Mouse (Mus musculus) left cerebral cortex, postnatal 10 days (tissue): ENCODE data around the gene Polr3a. TPM values are rescaled to one million over a fixed set of nuclear protein-coding genes. Genes with fewer than 3 reads are reported as not detected.
A peak's percentile ranks its signal among the peaks of the same experiment; 100 is the strongest.

Source experiments
- DNase-seq, 2 experiments: peaks; one replicate each; pipeline ENCODE4 v3.0.0; 2021 to 2022; ENCODE audit warnings: low spot score in 2 of 2, mixed read lengths in 1 of 2; ENCODE audit errors: extremely low spot score in 1 of 2
- intact Hi-C: fragments of 180-260 bp; cut with DNase I; formaldehyde crosslinking; loops from one replicate; pipeline ENCODE4 v1.15.1; 2025
- total RNA-seq, 2 experiments: library from RNA; stranded (reverse); gene quantifications; 2 replicates each; pipeline ENCODE4 v1.2.3; 2021

Gene Polr3a
- 10 to 100 TPM; 29.2 to 34.8 TPM for total RNA-seq

GRCm38 (mm10) chr14:24486773-24487227 lies at the start of gene Polr3a, which contains the start of gene Rps24:
Gene Polr3a, minus strand, starts transcription at chr14:24487058.
Gene Rps24, plus strand, starts transcription at chr14:24487125.
- DNase-seq, result peak; percentile 89 to 93
- intact Hi-C loops, result loop anchor here (10.0 kb wide), 1 partner anchor 342 kb away; no protein-coding TSS in a partner anchor

- DNase-seq, result no peak
- intact Hi-C loops, result no loop called here
These were observed 48.1 kb upstream of the Polr3a start for GRCm38 (mm10) chr14:24534865-24535545.

- DNase-seq, result peak in 1 of 2 experiments; percentile 33
- intact Hi-C loops, result no loop called here
These were observed 43.4 kb upstream of the Polr3a start for GRCm38 (mm10) chr14:24530228-24530627.

- intact Hi-C loops, result no loop called here
- DNase-seq, result peak in 1 of 2 experiments; percentile 31
These were observed 39.6 kb upstream of the Polr3a start for GRCm38 (mm10) chr14:24526440-24526839.

GRCm38 (mm10) chr14:24525677-24526415 lies 39.0 kb upstream of the Polr3a start:
- DNase-seq, result no peak
- intact Hi-C loops, result no loop called here

- DNase-seq, result no peak
- intact Hi-C loops, result no loop called here
These were observed 38.3 kb upstream of the Polr3a start for GRCm38 (mm10) chr14:24525137-24525536.

GRCm38 (mm10) chr14:24521597-24521996 lies 34.7 kb upstream of the Polr3a start:
- intact Hi-C loops, result no loop called here
- DNase-seq, result no peak

- intact Hi-C loops, result no loop called here
- no peak for DNase-seq
These were observed 25.8 kb upstream of the Polr3a start for GRCm38 (mm10) chr14:24512527-24513161.

GRCm38 (mm10) chr14:24510679-24511078 lies 23.8 kb upstream of the Polr3a start:
- no peak for DNase-seq
- intact Hi-C loops, result no loop called here

GRCm38 (mm10) chr14:24510218-24510617 lies 23.4 kb upstream of the Polr3a start:
- intact Hi-C loops, result no loop called here

GRCm38 (mm10) chr14:24509557-24509956 lies 22.7 kb upstream of the Polr3a start:
- DNase-seq, result no peak
- intact Hi-C loops, result loop anchor here (10.0 kb wide), 2 partner anchors 265 to 335 kb away; no protein-coding TSS in a partner anchor

More at GRCm38 (mm10) chr14:24510218-24510617, 23.4 kb upstream of the Polr3a start:
- DNase-seq, result no peak

- intact Hi-C loops, result loop anchor here (10.0 kb wide), 2 partner anchors 267 to 337 kb away; no protein-coding TSS in a partner anchor
These were observed 21.4 kb upstream of the Polr3a start for GRCm38 (mm10) chr14:24508070-24508773.

GRCm38 (mm10) chr14:24507452-24508069 lies 20.7 kb upstream of the Polr3a start:
- intact Hi-C loops, result loop anchor here (10.0 kb wide), 2 partner anchors 267 to 337 kb away; no protein-coding TSS in a partner anchor

More at GRCm38 (mm10) chr14:24508070-24508773, 21.4 kb upstream of the Polr3a start:
- DNase-seq, result no peak

GRCm38 (mm10) chr14:24501256-24501655 lies 14.4 kb upstream of the Polr3a start:
- DNase-seq, result no peak

More at GRCm38 (mm10) chr14:24507452-24508069, 20.7 kb upstream of the Polr3a start:
- no peak for DNase-seq

GRCm38 (mm10) chr14:24500845-24501186 lies 14.0 kb upstream of the Polr3a start:
- DNase-seq, result no peak
- intact Hi-C loops, result loop anchor here (2.0 to 10.0 kb wide), 6 partner anchors 141 to 1201 kb away; no protein-coding TSS in a partner anchor

More at GRCm38 (mm10) chr14:24501256-24501655, 14.4 kb upstream of the Polr3a start:
- intact Hi-C loops, result loop anchor here (2.0 to 10.0 kb wide), 6 partner anchors 141 to 1201 kb away; no protein-coding TSS in a partner anchor

GRCm38 (mm10) chr14:24500091-24500844 lies 13.4 kb upstream of the Polr3a start:
- peak; percentile 85 to 89 for DNase-seq
- intact Hi-C loops, result loop anchor here (2.0 to 10.0 kb wide), 6 partner anchors 142 to 1202 kb away; no protein-coding TSS in a partner anchor

GRCm38 (mm10) chr14:24499478-24499877 lies 12.6 kb upstream of the Polr3a start:
- DNase-seq, result no peak
- intact Hi-C loops, result no loop called here
